Mouse (Mus musculus) stomach, postnatal 0 days (tissue): ENCODE measurements at regions not wholly inside any gene's neighbourhood (a gene's known extent, or its start where the extent isn't known, plus 50 kb on each side); places are given as distances from the start of the nearest gene placed in this dataset.
A peak's percentile ranks its signal among the peaks of the same experiment; 100 is the strongest.

Experiments
- ATAC-seq: fragments of 200-750 bp; cut with Nextera tagmentation; 2 replicates; pipeline ENCODE4 v1.8.0; 2017; ENCODE audit not compliant: low FRiP score, low TSS enrichment
- DNase-seq: peaks from one replicate; pipeline ENCODE4 v3.0.0-alpha.2; 2016; ENCODE audit warnings: low spot score
- H3K27ac ChIP-seq: fragments of 300-500 bp; sonication (generic); replicated peaks from 2 replicates; pipeline ENCODE4 v1.5.1; 2014; ENCODE audit warnings: mild to moderate bottlenecking, control low read depth
- H3K27me3 ChIP-seq: fragments of 300-500 bp; sonication (generic); 2 replicates; pipeline ENCODE4 v1.6.1; 2014; ENCODE audit warnings: low read length; ENCODE audit not compliant: control insufficient read depth, insufficient read depth
- H3K36me3 ChIP-seq: fragments of 300-500 bp; sonication (generic); 2 replicates; pipeline ENCODE4 v1.6.1; 2014; ENCODE audit warnings: low read length, mixed read lengths; ENCODE audit not compliant: control insufficient read depth, insufficient read depth
- H3K4me1 ChIP-seq: fragments of 300-500 bp; sonication (generic); replicated peaks from 2 replicates; pipeline ENCODE4 v1.6.1; 2014; ENCODE audit warnings: antibody characterized with exemption; ENCODE audit not compliant: control insufficient read depth, insufficient read depth
- H3K4me2 ChIP-seq: fragments of 300-500 bp; sonication (generic); replicated peaks from 2 replicates; pipeline ENCODE4 v1.6.1; 2014; ENCODE audit warnings: low read depth, mild to moderate bottlenecking, control low read depth, moderate library complexity
- H3K4me3 ChIP-seq: fragments of 300-500 bp; sonication (generic); 2 replicates; pipeline ENCODE4 v1.5.1; 2014; ENCODE audit warnings: low read depth, low read length, control low read depth
- H3K9ac ChIP-seq: fragments of 300-500 bp; sonication (generic); 2 replicates; pipeline ENCODE4 v1.6.1; 2014; ENCODE audit warnings: mild to moderate bottlenecking, low read length, control low read depth, mixed read lengths
- H3K9me3 ChIP-seq: fragments of 300-500 bp; sonication (generic); 2 replicates; pipeline ENCODE4 v1.6.1; 2016; ENCODE audit warnings: low read length; ENCODE audit not compliant: control insufficient read depth
- CTCF ChIP-seq: IDR thresholded peaks from 2 replicates; pipeline ENCODE4 v1.5.1; 2016; ENCODE audit warnings: antibody characterized with exemption, low read depth, mild to moderate bottlenecking, moderate library complexity
- EP300 ChIP-seq: optimal IDR thresholded peaks from 2 replicates; pipeline ENCODE3; 2016; ENCODE audit warnings: antibody characterized with exemption
- WGBS: fragments of 180-500 bp; shearing (Covaris S2); extraction: QIAGEN DNeasy Blood & Tissue Kit; methylation state at CpG from one replicate; pipeline ENCODE4 v1.1.7; 2014; 5-methylcytosine and 5-hydroxymethylcytosine counted together

- WGBS: 63% methylated on average over 4 of the region's 4 CpGs
- no peak overlapping the region for H3K4me2 ChIP-seq
- H3K36me3 ChIP-seq: no peaks in the 10 kb centered on the region
- no peak for TF ChIP-seq EP300
- no peak for TF ChIP-seq CTCF
- H3K4me1 ChIP-seq: no peaks in the 10 kb centered on the region
- no peak overlapping the region for H3K27ac ChIP-seq
- H3K4me3 ChIP-seq: no peak overlapping the region
- H3K27me3 ChIP-seq: no peaks in the 10 kb centered on the region
- ATAC-seq (no peak), DNase-seq (no peak)
- no peak overlapping the region for H3K9ac ChIP-seq
- H3K9me3 ChIP-seq: no peaks in the 10 kb centered on the region
Measured at GRCm38 (mm10) chr6:108971415-108972089, 143.1 kb downstream of the Edem1 start.

GRCm38 (mm10) chr6:108973701-108974100, 145.3 kb downstream of the Edem1 start:
- Histone ChIP-seq H3K4me3 (no peak overlapping the region), H3K36me3 (no peaks in the 10 kb centered on the region), H3K27me3 (no peaks in the 10 kb centered on the region), H3K27ac (no peak overlapping the region), H3K4me2 (no peak overlapping the region), H3K4me1 (no peaks in the 10 kb centered on the region), H3K9ac (no peak overlapping the region), H3K9me3 (no peaks in the 10 kb centered on the region)
- DNase-seq (no peak), ATAC-seq (no peak)
- 64% methylated on average over 2 of the region's 2 CpGs for WGBS
- TF ChIP-seq CTCF (no peak), EP300 (no peak)

- Histone ChIP-seq H3K9ac (no peak overlapping the region), H3K27me3 (no peaks in the 10 kb centered on the region), H3K36me3 (no peaks in the 10 kb centered on the region), H3K9me3 (no peaks in the 10 kb centered on the region), H3K4me2 (no peak overlapping the region), H3K4me3 (no peak overlapping the region), H3K27ac (no peak overlapping the region), H3K4me1 (no peaks in the 10 kb centered on the region)
- WGBS: 75% methylated on average over 4 of the region's 4 CpGs
- DNase-seq: no peak
- no peak for TF ChIP-seq EP300
- no peak for TF ChIP-seq CTCF
- ATAC-seq: peak; percentile 29; the same call in 1 of the 2 replicates
Measured at GRCm38 (mm10) chr6:108989506-108989905, 161.1 kb downstream of the Edem1 start.

GRCm38 (mm10) chr6:108993743-108994142, 165.3 kb downstream of the Edem1 start:
- Histone ChIP-seq H3K9me3 (no peaks in the 10 kb centered on the region), H3K9ac (no peak overlapping the region), H3K27ac (no peak overlapping the region), H3K36me3 (no peaks in the 10 kb centered on the region), H3K4me2 (no peak overlapping the region), H3K4me1 (no peaks in the 10 kb centered on the region), H3K27me3 (no peaks in the 10 kb centered on the region), H3K4me3 (no peak overlapping the region)
- no peak for ATAC-seq
- TF ChIP-seq CTCF (no peak), EP300 (no peak)
- WGBS: 51% methylated on average over 3 of the region's 3 CpGs
- no peak for DNase-seq

GRCm38 (mm10) chr6:109004443-109004842, 176.0 kb downstream of the Edem1 start:
- Histone ChIP-seq H3K4me2 (no peak overlapping the region), H3K27ac (no peak overlapping the region), H3K4me3 (no peak overlapping the region), H3K9me3 (no peaks in the 10 kb centered on the region), H3K27me3 (no peaks in the 10 kb centered on the region), H3K4me1 (no peaks in the 10 kb centered on the region), H3K9ac (no peak overlapping the region), H3K36me3 (no peaks in the 10 kb centered on the region)
- WGBS: 47% methylated on average over 2 of the region's 2 CpGs
- ATAC-seq (no peak), DNase-seq (no peak)
- TF ChIP-seq EP300 (no peak), CTCF (no peak)

GRCm38 (mm10) chr6:109009364-109009763, 180.9 kb downstream of the Edem1 start:
- ATAC-seq: no peak
- Histone ChIP-seq H3K4me2 (no peak overlapping the region), H3K9ac (no peak overlapping the region), H3K27me3 (no peaks in the 10 kb centered on the region), H3K36me3 (no peaks in the 10 kb centered on the region), H3K4me3 (no peak overlapping the region), H3K27ac (no peak overlapping the region), H3K9me3 (no peaks in the 10 kb centered on the region), H3K4me1 (no peaks in the 10 kb centered on the region)
- no peak for DNase-seq
- WGBS: 90% methylated on average over 3 of the region's 3 CpGs
- no peak for TF ChIP-seq EP300
- TF ChIP-seq CTCF: no peak
